In genomic region chr17:44189696-44190095, GRCm38 (mm10) we compare ENCODE assay signal across 7 mouse cellular contexts. TPM values are rescaled to one million over a fixed set of nuclear protein-coding genes. Genes with fewer than 3 reads are reported as not detected.
DNase-seq lines count a peak whose midpoint lies in the region; ATAC-seq lines count a peak whose summit lies in the region.

No protein-coding gene starts in this region.

- ATAC-seq in limb, embryonic 12.5 days (ENCODE audit: insufficient number of reproducible peaks, insufficient read depth, low FRiP score, low TSS enrichment, low read depth), result 0 out of 2 replicates have a peak, but pooled peaks have one; percentile 58
- ATAC-seq in midbrain, embryonic 15.5 days (replicated peaks), result no peak

- H3K4me3 ChIP-seq in forebrain, embryonic 10.5 days, result peak overlapping the region; percentile 55
- peak overlapping the region; percentile 45 for H3K4me3 ChIP-seq in limb, embryonic 12.5 days (replicated peaks)
- H3K4me3 ChIP-seq in midbrain, embryonic 15.5 days, result no peak overlapping the region

- no peaks in the 10 kb centered on the region for H3K9me3 ChIP-seq in forebrain, embryonic 10.5 days
- H3K9me3 ChIP-seq in limb, embryonic 12.5 days, result 0 out of 2 replicates have a peak, but pooled peaks cover 3% of the 10 kb centered on the region
- H3K9me3 ChIP-seq in midbrain, embryonic 15.5 days, result no peaks in the 10 kb centered on the region

- peaks cover 55% of the 10 kb centered on the region for H3K27me3 ChIP-seq in forebrain, embryonic 10.5 days (ENCODE audit: poor library complexity, severe bottlenecking)
- H3K27me3 ChIP-seq in limb, embryonic 12.5 days, result peaks cover 65% of the 10 kb centered on the region
- peaks cover 15% of the 10 kb centered on the region; the same call in 1 of the 2 replicates for H3K27me3 ChIP-seq in midbrain, embryonic 15.5 days (replicated peaks)

- H3K9ac ChIP-seq in limb, embryonic 12.5 days (replicated peaks), result no peak overlapping the region
- no peak overlapping the region for H3K9ac ChIP-seq in midbrain, embryonic 15.5 days

- H3K4me2 ChIP-seq in limb, embryonic 12.5 days, result peak overlapping the region; percentile 93
- H3K4me2 ChIP-seq in midbrain, embryonic 15.5 days, result peak overlapping the region; percentile 36

- 2% methylated on average over 11 of the region's 11 CpGs for WGBS in forebrain, embryonic 10.5 days
- WGBS in limb, embryonic 12.5 days, result 2% methylated on average over 11 of the region's 11 CpGs
- WGBS in midbrain, embryonic 15.5 days, result 2% methylated on average over 11 of the region's 11 CpGs

- H3K27ac ChIP-seq in forebrain, embryonic 10.5 days, result no peak overlapping the region
- no peak overlapping the region for H3K27ac ChIP-seq in limb, embryonic 12.5 days
- no peak overlapping the region for H3K27ac ChIP-seq in midbrain, embryonic 15.5 days

- DNase-seq in ZHBTc4 (ENCODE audit: low read depth, low spot score), result peak; percentile 32
- DNase-seq in forebrain, embryonic 10.5 days (ENCODE audit: extremely low spot score, low spot score), result no peak
- peak; percentile 55 for DNase-seq in heart, postnatal 4 days
- DNase-seq in right cerebral cortex, postnatal 4 days, result no peak
- no peak for DNase-seq in urinary bladder, postnatal 36 days (ENCODE audit: low spot score in 2 of 2)

- H3K36me3 ChIP-seq in forebrain, embryonic 10.5 days (replicated peaks), result no peaks in the 10 kb centered on the region
- H3K36me3 ChIP-seq in limb, embryonic 12.5 days, result no peaks in the 10 kb centered on the region
- H3K36me3 ChIP-seq in midbrain, embryonic 15.5 days (replicated peaks), result no peaks in the 10 kb centered on the region

- H3K4me1 ChIP-seq in forebrain, embryonic 10.5 days, result peaks cover 20% of the 10 kb centered on the region
- peaks cover 22% of the 10 kb centered on the region for H3K4me1 ChIP-seq in limb, embryonic 12.5 days (replicated peaks)
- peaks cover 17% of the 10 kb centered on the region for H3K4me1 ChIP-seq in midbrain, embryonic 15.5 days

RNA-seq across cellular contexts. Expression of gene Clic5, which starts 1.3 kb away (rescaled TPM):
- polyA plus RNA-seq in forebrain, embryonic 10.5 days (2016; fragmentation: Nextera tagmentation; extraction: Ambion mirVana), result 0.11 and 0.12 TPM in 2 replicates
- total RNA-seq in heart, postnatal 4 days (2021), result 10 to 100 TPM; 75.6 to 78.3 TPM
- polyA plus RNA-seq in limb, embryonic 12.5 days (2016; fragmentation: Nextera tagmentation; extraction: Ambion mirVana), result 0.26 and 0.29 TPM in 2 replicates
- polyA plus RNA-seq in midbrain, embryonic 15.5 days (2015; fragmentation: Nextera tagmentation; extraction: Ambion mirVana), result 0.33 and 0.44 TPM in 2 replicates

Comparison
In these comparisons a context has a peak if more than half of its experiments do, and no peak if none do; other contexts are left out.
1. DNase-seq: peak in ZHBTc4 (single experiment) and heart, postnatal 4 days (single experiment); none in forebrain, embryonic 10.5 days (single experiment), right cerebral cortex, postnatal 4 days (single experiment) and urinary bladder, postnatal 36 days (0 of 2).